In genomic region chr8:12829381-12829780, GRCm38 (mm10) we compare ENCODE assay signal across 13 mouse cellular contexts.
"Had no signal": no experiment of that assay in that cellular context is flagged by ENCODE, and none has a peak within 500 bp of the region (broad histone marks: within the 10 kb centered on the region; RNA-seq: fewer than 3 reads in every experiment).

No protein-coding gene starts in this region.

- ATAC-seq: intestine, embryonic 15.5 days had no signal

- H3K4me1 ChIP-seq: intestine, embryonic 15.5 days; kidney, embryonic 15.5 days had no signal

- H3K27ac ChIP-seq: intestine, embryonic 15.5 days; kidney, embryonic 15.5 days; left cerebral cortex, adult 2 months; liver, embryonic 13.5 days had no signal

- H3K4me3 ChIP-seq: intestine, embryonic 15.5 days; kidney, embryonic 15.5 days; left cerebral cortex, adult 2 months; liver, embryonic 13.5 days had no signal

- DNase-seq: kidney, adult 11 months; kidney, adult 8-10 months; kidney, postnatal 10 days; kidney, postnatal 36 days; layer of hippocampus, postnatal 36 days; liver, embryonic 13.5 days; lung, adult 2 months; thymus, adult 2 months; thymus, postnatal 14 days; thymus, postnatal 4 days had no signal

- H3K36me3 ChIP-seq: liver, embryonic 13.5 days had no signal

- H3K4me2 ChIP-seq: intestine, embryonic 15.5 days; kidney, embryonic 15.5 days; liver, embryonic 13.5 days had no signal

- H3K9ac ChIP-seq: intestine, embryonic 15.5 days; kidney, embryonic 15.5 days; liver, embryonic 13.5 days had no signal

- H3K9me3 ChIP-seq: intestine, embryonic 15.5 days; kidney, embryonic 15.5 days; liver, embryonic 13.5 days had no signal

- H3K27me3 ChIP-seq: intestine, embryonic 15.5 days; kidney, embryonic 15.5 days had no signal
